Mouse (Mus musculus) embryonic fibroblast, embryonic 13.5 days (primary cell): ENCODE measurements around the gene Ppp2r1b.

Experiments
- CTCF ChIP-seq: IDR thresholded peaks from 2 replicates; pipeline ENCODE4 v1.5.1; 2011; ENCODE audit warnings: mild to moderate bottlenecking, control low read depth, low read length, moderate library complexity, borderline replicate concordance; ENCODE audit not compliant: insufficient read depth
- POLR2A ChIP-seq: IDR thresholded peaks from 2 replicates; pipeline ENCODE4 v1.6.1; 2011; ENCODE audit warnings: low read depth, mild to moderate bottlenecking, control low read depth, low read length, moderate library complexity

GRCm38 (mm10) chr9:50855780-50856179 is 10.7 kb downstream of the Ppp2r1b start:
- TF ChIP-seq CTCF: no peak
- no peak for TF ChIP-seq POLR2A
